Mouse (Mus musculus): Measurements from ENCODE around the gene Pcp2. TPM values are rescaled to one million over a fixed set of nuclear protein-coding genes. Genes with fewer than 3 reads are reported as not detected.
A peak's percentile ranks its signal among the peaks of the same experiment; 100 is the strongest.

The Pcp2 gene
- total RNA-seq (2022) = not detected

- no peak for DNase-seq (ENCODE audit: low spot score in 2 of 2)
Observed at GRCm38 (mm10) chr8:3625445-3625844, at the start of gene Pcp2. Gene Pcp2, minus strand, starts transcription at chr8:3625545.

- DNase-seq (ENCODE audit: low spot score in 2 of 2) = no peak
Observed at GRCm38 (mm10) chr8:3674671-3675070, 49.3 kb upstream of the Pcp2 start.

- peak; percentile 86 to 92 for DNase-seq (ENCODE audit: low spot score in 2 of 2)
Observed at GRCm38 (mm10) chr8:3671980-3672491, 46.7 kb upstream of the Pcp2 start, which contains the start of gene Fcor. Gene Fcor, minus strand, starts transcription at chr8:3672362.

GRCm38 (mm10) chr8:3670388-3670787 is 45.0 kb upstream of the Pcp2 start:
- no peak for DNase-seq (ENCODE audit: low spot score in 2 of 2)

- no peak for DNase-seq (ENCODE audit: low spot score in 2 of 2)
Observed at GRCm38 (mm10) chr8:3665507-3665906, 40.2 kb upstream of the Pcp2 start, which contains the start of gene Mcemp1. Gene Mcemp1, plus strand, starts transcription at chr8:3665754.

- no peak for DNase-seq (ENCODE audit: low spot score in 2 of 2)
Observed at GRCm38 (mm10) chr8:3664405-3664804, 39.1 kb upstream of the Pcp2 start.

- no peak for DNase-seq (ENCODE audit: low spot score in 2 of 2)
Observed at GRCm38 (mm10) chr8:3660889-3661288, 35.5 kb upstream of the Pcp2 start.

GRCm38 (mm10) chr8:3656725-3657381 is 31.5 kb upstream of the Pcp2 start:
- DNase-seq (ENCODE audit: low spot score in 2 of 2) = no peak

GRCm38 (mm10) chr8:3655526-3655925 is 30.2 kb upstream of the Pcp2 start, which contains the start of gene Retn:
Gene Retn, plus strand, starts transcription at chr8:3655770.
- no peak for DNase-seq (ENCODE audit: low spot score in 2 of 2)

- DNase-seq (ENCODE audit: low spot score in 2 of 2) = no peak
Observed at GRCm38 (mm10) chr8:3654726-3655508, 29.6 kb upstream of the Pcp2 start.

GRCm38 (mm10) chr8:3652845-3653244 is 27.5 kb upstream of the Pcp2 start:
- DNase-seq (ENCODE audit: low spot score in 2 of 2) = no peak

- no peak for DNase-seq (ENCODE audit: low spot score in 2 of 2)
Observed at GRCm38 (mm10) chr8:3648990-3649389, 23.6 kb upstream of the Pcp2 start.

GRCm38 (mm10) chr8:3648268-3648667 is 22.9 kb upstream of the Pcp2 start:
- no peak for DNase-seq (ENCODE audit: low spot score in 2 of 2)

- no peak for DNase-seq (ENCODE audit: low spot score in 2 of 2)
Observed at GRCm38 (mm10) chr8:3647561-3647960, 22.2 kb upstream of the Pcp2 start.

GRCm38 (mm10) chr8:3646824-3647531 is 21.6 kb upstream of the Pcp2 start:
- no peak for DNase-seq (ENCODE audit: low spot score in 2 of 2)

- no peak for DNase-seq (ENCODE audit: low spot score in 2 of 2)
Observed at GRCm38 (mm10) chr8:3645804-3646203, 20.5 kb upstream of the Pcp2 start.

GRCm38 (mm10) chr8:3631478-3631875 is 6.1 kb upstream of the Pcp2 start:
- no peak for DNase-seq (ENCODE audit: low spot score in 2 of 2)

GRCm38 (mm10) chr8:3630647-3631477 is 5.5 kb upstream of the Pcp2 start, which contains the start of gene Stxbp2:
Gene Stxbp2, plus strand, starts transcription at chr8:3630955.
- DNase-seq (ENCODE audit: low spot score in 2 of 2) = peak in 1 of 2 experiments; percentile 67

GRCm38 (mm10) chr8:3628014-3628413 is 2.7 kb upstream of the Pcp2 start:
- DNase-seq (ENCODE audit: low spot score in 2 of 2) = no peak

- no peak for DNase-seq (ENCODE audit: low spot score in 2 of 2)
Observed at GRCm38 (mm10) chr8:3626971-3627370, 1.6 kb upstream of the Pcp2 start.

- no peak for DNase-seq (ENCODE audit: low spot score in 2 of 2)
Observed at GRCm38 (mm10) chr8:3622119-3622518, 3.2 kb downstream of the Pcp2 start.

Measured in layer of hippocampus, adult 8-10 months (tissue).